Mouse (Mus musculus) lung, embryonic 16.5 days (tissue): ENCODE measurements around the gene Cdsn. TPM values are rescaled to one million over a fixed set of nuclear protein-coding genes. Genes with fewer than 3 reads are reported as not detected.
"Not testable (repeated sequence)": the region's sequence is repeated elsewhere in the genome, so short reads cannot be mapped to it uniquely, and the experiment has no call there.

Experiments
- ATAC-seq: fragments of 200-750 bp; cut with Nextera tagmentation; 2 replicates; pipeline ENCODE4 v1.8.0; 2017; ENCODE audit warnings: low read depth, mild to moderate bottlenecking, moderate library complexity
- H3K27ac ChIP-seq: fragments of 300-500 bp; sonication (generic); 2 replicates; pipeline ENCODE4 v1.5.1; 2014; ENCODE audit warnings: mild to moderate bottlenecking, control low read depth, low read length
- H3K27me3 ChIP-seq: fragments of 300-500 bp; sonication (generic); 2 replicates; pipeline ENCODE4 v1.6.1; 2014; ENCODE audit warnings: low read depth, low read length, mixed read lengths; ENCODE audit not compliant: control insufficient read depth, insufficient read depth
- H3K36me3 ChIP-seq: fragments of 300-500 bp; sonication (generic); 2 replicates; pipeline ENCODE4 v1.6.1; 2014; ENCODE audit warnings: low read length; ENCODE audit not compliant: control insufficient read depth, insufficient read depth
- H3K4me1 ChIP-seq: fragments of 300-500 bp; sonication (generic); replicated peaks from 2 replicates; pipeline ENCODE4 v1.6.1; 2014; ENCODE audit warnings: low read length, mixed read lengths; ENCODE audit not compliant: control insufficient read depth, insufficient read depth
- H3K4me2 ChIP-seq: fragments of 300-500 bp; sonication (generic); 2 replicates; pipeline ENCODE4 v1.6.1; 2014; ENCODE audit warnings: low read depth, low read length, control low read depth
- H3K4me3 ChIP-seq: fragments of 300-500 bp; sonication (generic); 2 replicates; pipeline ENCODE4 v1.5.1; 2014; ENCODE audit warnings: mild to moderate bottlenecking, low read length, control low read depth
- H3K9ac ChIP-seq: fragments of 300-500 bp; sonication (generic); 2 replicates; pipeline ENCODE4 v1.6.1; 2014; ENCODE audit warnings: low read length, control low read depth
- H3K9me3 ChIP-seq: fragments of 300-500 bp; sonication (generic); 2 replicates; pipeline ENCODE4 v1.6.1; 2016; ENCODE audit warnings: low read length; ENCODE audit not compliant: control insufficient read depth
- WGBS: fragments of 180-500 bp; shearing (Covaris S2); extraction: QIAGEN DNeasy Blood & Tissue Kit; methylation state at CpG from one replicate; pipeline ENCODE4 v1.1.7; 2014; 5-methylcytosine and 5-hydroxymethylcytosine counted together
- polyA plus RNA-seq: library from polyadenylated mRNA; unstranded; fragments of >200 nt; fragmentation: Nextera tagmentation; extraction: Ambion mirVana; gene quantifications from 2 replicates; pipeline ENCODE4 v1.2.1, GENCODE M21; 2015

The Cdsn gene
- polyA plus RNA-seq: 0.05 and 0.13 TPM in 2 replicates

DNA sequence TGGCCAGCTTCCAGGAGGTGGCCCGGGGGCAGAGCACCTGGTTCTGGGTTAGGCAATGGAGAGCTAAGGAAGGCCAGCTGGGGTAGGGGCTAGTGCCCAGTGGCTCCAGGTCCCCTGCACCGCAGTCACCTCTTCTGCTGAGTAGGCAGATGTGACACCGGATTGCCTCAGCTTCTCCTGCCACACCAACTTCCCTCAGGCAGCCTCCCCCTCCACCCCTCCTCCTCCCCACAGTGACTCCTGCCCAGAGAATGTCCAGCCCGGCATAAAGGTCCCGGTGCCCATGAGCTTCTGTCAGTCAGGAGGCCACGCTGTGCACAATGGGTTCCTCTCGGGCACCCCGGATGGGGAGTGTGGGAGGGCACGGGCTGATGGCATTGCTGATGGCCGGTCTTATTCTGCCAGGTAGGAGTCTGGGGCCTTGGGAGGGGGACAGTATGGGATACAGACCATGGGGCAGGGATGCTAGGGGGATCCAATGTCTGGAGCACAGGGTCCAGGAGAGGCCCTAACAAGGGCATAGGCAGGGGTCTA is at the start of gene Cdsn:
Cdsn (plus strand) TSS at position 248 of the 534 bp plus-strand sequence.
- Histone ChIP-seq H3K4me1 (peaks cover 14% of the 10 kb centered on the region), H3K4me3 (no peak within 1 kb of the TSS), H3K27me3 (no peaks in the 10 kb centered on the region), H3K27ac (no peak within 1 kb of the TSS), H3K9me3 (no peaks in the 10 kb centered on the region; the same call in 1 of the 2 replicates), H3K9ac (no peak within 1 kb of the TSS), H3K4me2 (no peak within 1 kb of the TSS), H3K36me3 (no peaks in the 10 kb centered on the region)
- ATAC-seq: no peak
- WGBS: 82% methylated on average over 10 of the region's 10 CpGs

DNA sequence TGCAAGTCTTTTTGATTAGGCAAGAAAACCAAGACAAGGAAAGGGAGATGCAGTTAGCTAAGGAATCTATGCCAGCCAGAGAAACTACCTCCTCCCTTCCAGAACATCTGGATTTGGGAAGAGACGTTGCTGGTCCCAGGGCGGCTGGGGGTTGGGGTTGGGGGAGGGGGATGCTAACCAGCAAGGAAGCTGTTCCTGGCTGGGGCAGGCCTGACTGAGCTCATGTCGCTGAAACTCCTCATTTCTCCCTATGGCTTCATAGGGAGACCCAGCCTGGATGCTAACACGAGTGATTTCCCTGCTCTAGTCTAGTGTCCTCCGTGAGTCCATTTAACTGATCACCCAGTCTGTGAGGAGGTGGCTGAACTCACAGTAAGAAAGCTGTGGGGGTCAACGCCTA is 49.7 kb upstream of the Cdsn start:
- ATAC-seq: no peak
- H3K27ac ChIP-seq: no peak overlapping the region
- H3K4me1 ChIP-seq: no peaks in the 10 kb centered on the region
- H3K4me3 ChIP-seq: no peak overlapping the region
- no peaks in the 10 kb centered on the region for H3K9me3 ChIP-seq
- no peaks in the 10 kb centered on the region for H3K36me3 ChIP-seq
- WGBS: 10% methylated on average over 6 of the region's 6 CpGs
- H3K9ac ChIP-seq: no peak overlapping the region
- no peak overlapping the region for H3K4me2 ChIP-seq
- H3K27me3 ChIP-seq: peaks cover 3% of the 10 kb centered on the region; the same call in 1 of the 2 replicates

DNA sequence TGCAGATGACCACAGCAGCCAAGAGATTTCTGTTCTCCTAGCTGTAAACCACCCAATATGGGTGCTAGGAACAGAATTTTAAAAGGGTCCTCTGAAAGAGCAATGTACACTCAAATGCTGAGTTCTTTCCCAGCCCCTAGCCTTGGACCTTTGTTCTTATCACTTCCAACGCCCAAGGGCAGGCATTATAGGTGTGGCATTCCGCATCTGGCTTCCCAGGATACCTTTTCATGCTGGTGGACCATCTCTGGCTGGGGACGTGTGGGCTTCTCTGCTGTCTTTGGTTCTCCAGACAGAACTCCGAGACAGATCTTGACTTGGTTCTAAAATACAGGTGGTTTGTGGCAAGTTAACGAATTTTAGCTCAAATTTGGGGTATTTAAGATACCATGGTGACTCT is 49.2 kb upstream of the Cdsn start:
- H3K4me3 ChIP-seq: no peak overlapping the region
- no peaks in the 10 kb centered on the region for H3K9me3 ChIP-seq
- no peak overlapping the region for H3K9ac ChIP-seq
- no peak overlapping the region for H3K27ac ChIP-seq
- 51% methylated on average over 5 of the region's 5 CpGs for WGBS
- no peak overlapping the region for H3K4me2 ChIP-seq
- H3K4me1 ChIP-seq: no peaks in the 10 kb centered on the region
- no peak for ATAC-seq
- H3K36me3 ChIP-seq: no peaks in the 10 kb centered on the region
- peaks cover 3% of the 10 kb centered on the region; the same call in 1 of the 2 replicates for H3K27me3 ChIP-seq

DNA sequence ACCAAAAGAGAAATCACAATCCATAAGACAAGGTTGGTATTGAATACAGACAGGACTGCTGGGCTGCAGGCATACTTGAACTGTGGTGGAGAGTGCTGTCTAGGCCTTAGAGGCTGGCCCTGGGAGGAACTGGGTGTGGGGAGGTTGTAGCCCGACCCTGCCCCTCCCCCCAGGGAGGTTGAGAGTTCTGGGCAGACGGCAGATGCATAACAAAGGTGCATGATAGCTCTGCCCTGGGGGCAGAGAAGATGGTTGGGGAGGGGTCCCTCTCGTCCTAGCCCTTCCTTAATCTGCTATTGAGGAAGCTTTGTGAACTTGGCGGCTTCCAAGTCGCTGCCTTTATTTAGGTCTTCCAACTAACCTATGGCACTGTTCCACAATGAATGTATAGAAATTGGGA is 48.1 kb upstream of the Cdsn start:
- 33% methylated on average over 5 of the region's 5 CpGs for WGBS
- Histone ChIP-seq H3K36me3 (no peaks in the 10 kb centered on the region), H3K9me3 (no peaks in the 10 kb centered on the region), H3K4me3 (no peak overlapping the region), H3K27ac (no peak overlapping the region), H3K4me1 (no peaks in the 10 kb centered on the region), H3K27me3 (peaks cover 3% of the 10 kb centered on the region; the same call in 1 of the 2 replicates), H3K4me2 (no peak overlapping the region), H3K9ac (no peak overlapping the region)
- no peak for ATAC-seq

DNA sequence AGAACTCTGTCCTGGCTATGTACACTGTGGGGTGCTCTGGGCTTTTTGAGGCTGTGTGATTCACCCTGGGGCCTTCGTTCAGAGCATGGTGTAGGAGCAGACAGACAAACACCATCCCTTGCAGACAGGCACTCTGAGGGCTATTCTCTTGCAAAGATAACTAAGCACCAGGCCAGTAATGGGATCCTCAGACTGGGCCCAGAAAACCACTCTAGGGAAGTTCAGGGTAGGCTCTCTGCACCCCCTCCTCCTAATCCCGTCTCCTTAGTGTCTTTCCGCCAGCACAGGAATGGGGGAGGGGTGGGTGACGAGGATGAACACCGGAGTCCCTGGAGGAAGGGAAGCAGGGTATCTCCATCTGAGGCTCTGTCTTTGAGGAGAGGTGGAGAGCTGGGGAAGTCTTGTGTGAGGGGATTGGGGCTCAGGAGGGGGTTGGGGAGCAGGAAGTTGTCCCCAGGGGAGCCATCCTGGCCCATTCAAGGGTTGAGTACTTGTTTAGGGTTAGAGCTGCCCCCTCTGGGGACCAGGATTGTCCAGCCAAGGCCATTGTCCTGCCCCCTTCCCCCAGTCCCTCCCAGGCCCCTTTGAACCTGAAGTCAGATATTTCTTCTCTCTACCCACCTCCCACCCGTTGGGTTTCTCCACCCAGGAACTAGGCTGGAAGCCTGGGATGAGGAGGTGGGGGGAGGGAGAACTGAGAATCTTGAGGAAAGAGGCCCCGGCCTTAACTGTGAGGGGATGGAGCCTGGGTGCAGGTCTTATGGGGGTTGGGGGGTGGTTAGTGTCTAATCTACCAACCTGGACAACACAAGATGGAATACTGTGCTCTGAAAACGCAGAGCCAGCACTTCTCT is 47.1 kb upstream of the Cdsn start:
- Histone ChIP-seq H3K9me3 (no peaks in the 10 kb centered on the region), H3K4me3 (no peak overlapping the region), H3K27ac (no peak overlapping the region), H3K27me3 (peaks cover 3% of the 10 kb centered on the region; the same call in 1 of the 2 replicates), H3K36me3 (no peaks in the 10 kb centered on the region), H3K9ac (no peak overlapping the region), H3K4me2 (no peak overlapping the region), H3K4me1 (no peaks in the 10 kb centered on the region)
- no peak for ATAC-seq
- WGBS: 32% methylated on average over 8 of the region's 8 CpGs

DNA sequence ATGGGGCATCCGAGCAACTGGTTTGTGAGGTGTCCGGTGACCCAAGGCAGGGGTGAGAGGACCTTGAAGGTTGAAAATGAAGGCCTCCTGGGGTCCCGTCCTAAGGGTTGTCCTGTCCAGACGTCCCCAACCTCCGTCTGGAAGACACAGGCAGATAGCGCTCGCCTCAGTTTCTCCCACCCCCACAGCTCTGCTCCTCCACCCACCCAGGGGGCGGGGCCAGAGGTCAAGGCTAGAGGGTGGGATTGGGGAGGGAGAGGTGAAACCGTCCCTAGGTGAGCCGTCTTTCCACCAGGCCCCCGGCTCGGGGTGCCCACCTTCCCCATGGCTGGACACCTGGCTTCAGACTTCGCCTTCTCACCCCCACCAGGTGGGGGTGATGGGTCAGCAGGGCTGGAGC is 46.2 kb upstream of the Cdsn start, which contains the start of gene Pou5f1:
Pou5f1 (plus strand) TSS at position 243 of the 400 bp plus-strand sequence.
- no peak for ATAC-seq
- no peaks in the 10 kb centered on the region for H3K9me3 ChIP-seq
- H3K9ac ChIP-seq: no peak within 1 kb of the TSS
- no peaks in the 10 kb centered on the region for H3K36me3 ChIP-seq
- H3K4me1 ChIP-seq: no peaks in the 10 kb centered on the region
- H3K27me3 ChIP-seq: peaks cover 3% of the 10 kb centered on the region; the same call in 1 of the 2 replicates
- no peak within 1 kb of the TSS for H3K27ac ChIP-seq
- 48% methylated on average over 13 of the region's 13 CpGs for WGBS
- H3K4me3 ChIP-seq: no peak within 1 kb of the TSS
- H3K4me2 ChIP-seq: no peak within 1 kb of the TSS

DNA sequence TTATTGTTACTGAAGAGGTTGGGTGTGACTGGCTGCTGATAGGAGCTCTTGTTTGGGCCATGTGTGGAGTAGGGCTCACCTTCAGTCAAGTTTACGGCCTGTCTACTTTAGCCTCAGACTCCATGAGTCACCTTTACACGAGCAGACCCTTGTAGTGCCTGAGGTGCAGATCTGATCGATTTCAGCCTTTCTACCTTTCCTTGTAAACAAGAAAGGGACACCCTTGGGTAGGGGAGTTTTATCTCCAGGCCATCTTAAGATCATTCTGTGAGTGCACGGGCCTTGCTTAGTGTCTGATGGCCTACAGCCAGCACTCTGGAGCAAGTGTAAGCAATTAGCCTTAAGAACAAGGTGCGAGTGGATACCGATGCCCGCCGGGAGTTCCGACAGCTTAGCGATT is 45.0 kb upstream of the Cdsn start:
- no peak overlapping the region for H3K27ac ChIP-seq
- H3K4me3 ChIP-seq: no peak overlapping the region
- WGBS: 15% methylated on average over 10 of the region's 10 CpGs
- H3K4me2 ChIP-seq: no peak overlapping the region
- H3K27me3 ChIP-seq: peaks cover 3% of the 10 kb centered on the region; the same call in 1 of the 2 replicates
- no peak for ATAC-seq
- H3K9ac ChIP-seq: no peak overlapping the region
- no peaks in the 10 kb centered on the region for H3K36me3 ChIP-seq
- no peaks in the 10 kb centered on the region for H3K4me1 ChIP-seq
- no peaks in the 10 kb centered on the region for H3K9me3 ChIP-seq

DNA sequence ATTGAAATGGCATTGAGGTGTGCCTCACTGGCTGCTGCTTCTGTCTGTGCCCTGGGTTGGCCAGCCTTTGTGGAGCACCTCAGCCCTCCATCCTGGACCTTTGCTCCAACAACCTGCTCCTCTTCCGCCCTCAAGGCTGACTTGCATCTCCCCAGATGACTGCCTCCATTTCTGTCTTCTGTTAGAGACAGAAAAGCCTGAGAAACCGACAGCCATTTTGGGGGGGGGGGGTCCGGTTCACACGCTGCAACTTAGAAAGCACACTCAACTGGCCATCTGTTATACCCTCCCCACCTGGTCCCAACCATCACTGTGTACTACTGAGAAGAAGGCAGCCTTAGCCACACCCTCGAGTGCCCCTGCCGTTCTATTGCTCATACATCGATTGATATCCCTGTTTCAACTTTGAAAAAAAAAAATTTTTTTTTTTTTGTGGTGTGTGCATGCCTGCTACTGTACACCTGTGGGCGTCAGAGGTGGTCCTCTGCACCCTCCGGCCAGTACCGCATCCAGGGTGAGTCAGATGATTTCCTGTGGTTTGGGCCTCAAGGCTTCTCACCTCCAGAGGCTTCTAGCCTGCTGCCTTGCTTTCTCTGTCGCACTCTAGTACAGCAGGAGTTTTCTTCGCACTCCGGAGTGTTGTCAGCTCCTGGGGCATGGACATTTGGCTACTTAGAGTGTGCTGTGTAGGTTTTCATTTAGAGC is 44.2 kb upstream of the Cdsn start:
- Histone ChIP-seq H3K4me3 (no peak overlapping the region), H3K9ac (no peak overlapping the region), H3K9me3 (no peaks in the 10 kb centered on the region), H3K36me3 (peaks cover 4% of the 10 kb centered on the region), H3K27me3 (peaks cover 3% of the 10 kb centered on the region; the same call in 1 of the 2 replicates), H3K4me1 (no peaks in the 10 kb centered on the region), H3K4me2 (no peak overlapping the region), H3K27ac (no peak overlapping the region)
- WGBS: 34% methylated on average over 13 of the region's 13 CpGs
- no peak for ATAC-seq

DNA sequence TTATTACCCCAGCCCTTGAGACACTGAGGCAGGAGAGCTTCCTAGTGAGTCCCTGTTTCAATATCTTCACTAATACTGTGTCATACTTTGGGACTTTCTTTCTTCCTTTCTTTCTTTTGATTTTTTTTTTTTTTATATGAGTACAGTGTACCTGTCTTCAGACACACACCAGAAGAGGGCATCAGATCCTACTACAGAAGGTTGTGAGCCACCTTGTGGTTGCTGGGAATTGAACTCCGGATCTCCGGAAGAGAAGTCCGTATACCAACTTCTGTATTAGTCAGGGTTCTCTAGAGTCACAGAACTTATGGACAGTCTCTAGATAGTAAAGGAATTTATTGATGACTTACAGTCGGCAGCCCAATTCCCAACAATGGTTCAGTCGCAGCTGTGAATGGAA is 43.6 kb upstream of the Cdsn start:
- not testable (repeated sequence) for H3K9me3 ChIP-seq, ATAC-seq, H3K9ac ChIP-seq, H3K4me1 ChIP-seq, H3K27me3 ChIP-seq, H3K36me3 ChIP-seq, H3K4me2 ChIP-seq, H3K27ac ChIP-seq, H3K4me3 ChIP-seq
- 41% methylated on average over 4 of the region's 5 CpGs for WGBS
